Mouse (Mus musculus) adrenal gland (tissue): ENCODE results near the gene Grip2.

Experiments
- intact Hi-C: fragments of 180-260 bp; cut with DNase I; formaldehyde crosslinking; loops from one replicate; pipeline ENCODE4 v1.15.1; 2025

The Grip2 gene

GRCm38 (mm10) chr6:91796736-91797135, 30.3 kb downstream of the Grip2 start:
- intact Hi-C loops: no loop called here

GRCm38 (mm10) chr6:91796064-91796463, 31.0 kb downstream of the Grip2 start:
- intact Hi-C loops: no loop called here

GRCm38 (mm10) chr6:91795640-91796039, 31.4 kb downstream of the Grip2 start:
- intact Hi-C loops: no loop called here

- intact Hi-C loops: no loop called here
Observed at GRCm38 (mm10) chr6:91788311-91788798, 38.7 kb downstream of the Grip2 start.

GRCm38 (mm10) chr6:91785018-91785417, 42.0 kb downstream of the Grip2 start:
- intact Hi-C loops: no loop called here

- intact Hi-C loops: loop anchor here (5.0 kb wide), 1 partner anchor 123 kb away; the partner anchor contains the start of gene 4930590J08Rik
Observed at GRCm38 (mm10) chr6:91779206-91779605, 47.8 kb downstream of the Grip2 start.

GRCm38 (mm10) chr6:91776543-91776942, 50.5 kb downstream of the Grip2 start:
- intact Hi-C loops: loop anchor here (2.0 to 5.0 kb wide), 3 partner anchors 76 to 290 kb away; partner anchors contain the start of gene 4930590J08Rik

- intact Hi-C loops: no loop called here
Observed at GRCm38 (mm10) chr6:91773951-91774350, 53.1 kb downstream of the Grip2 start.

GRCm38 (mm10) chr6:91767550-91767949, 59.5 kb downstream of the Grip2 start:
- intact Hi-C loops: no loop called here

GRCm38 (mm10) chr6:91762051-91762742, 64.9 kb downstream of the Grip2 start:
- intact Hi-C loops: no loop called here

GRCm38 (mm10) chr6:91754845-91755244, 72.2 kb downstream of the Grip2 start:
- intact Hi-C loops: no loop called here

- intact Hi-C loops: no loop called here
Observed at GRCm38 (mm10) chr6:91754098-91754497, 73.0 kb downstream of the Grip2 start.

- intact Hi-C loops: no loop called here
Observed at GRCm38 (mm10) chr6:91752884-91753283, 74.2 kb downstream of the Grip2 start.

GRCm38 (mm10) chr6:91750976-91751375, 76.1 kb downstream of the Grip2 start:
- intact Hi-C loops: no loop called here

- intact Hi-C loops: no loop called here
Observed at GRCm38 (mm10) chr6:91746776-91747175, 80.3 kb downstream of the Grip2 start.

- intact Hi-C loops: no loop called here
Observed at GRCm38 (mm10) chr6:91745947-91746582, 81.0 kb downstream of the Grip2 start.

GRCm38 (mm10) chr6:91745246-91745645, 81.8 kb downstream of the Grip2 start:
- intact Hi-C loops: no loop called here

- intact Hi-C loops: loop anchor here (5.0 kb wide), 1 partner anchor 217 kb away; no protein-coding TSS in a partner anchor
Observed at GRCm38 (mm10) chr6:91743886-91744285, 83.2 kb downstream of the Grip2 start.

GRCm38 (mm10) chr6:91742995-91743394, 84.1 kb downstream of the Grip2 start:
- intact Hi-C loops: loop anchor here (5.0 kb wide), 1 partner anchor 216 kb away; no protein-coding TSS in a partner anchor

GRCm38 (mm10) chr6:91742466-91742865, 84.6 kb downstream of the Grip2 start:
- intact Hi-C loops: loop anchor here (5.0 kb wide), 1 partner anchor 215 kb away; no protein-coding TSS in a partner anchor

GRCm38 (mm10) chr6:91741046-91741445, 86.0 kb downstream of the Grip2 start:
- intact Hi-C loops: loop anchor here (2.0 to 5.0 kb wide), 2 partner anchors 166 to 214 kb away; no protein-coding TSS in a partner anchor

- intact Hi-C loops: no loop called here
Observed at GRCm38 (mm10) chr6:91738058-91738457, 89.0 kb downstream of the Grip2 start.
